Mouse (Mus musculus): Measurements from ENCODE around the gene H2afv. TPM values are rescaled to one million over a fixed set of nuclear protein-coding genes. Genes with fewer than 3 reads are reported as not detected.

Gene H2afv
- 163 and 178 TPM in 2 replicates for polyA plus RNA-seq (2012; rRNA removed)

GRCm38 (mm10) chr11:6444077-6444853 is at the start of gene H2afv:
Gene H2afv, minus strand, starts transcription at chr11:6444443.
- TF ChIP-seq POLR2A (IDR thresholded peaks at IDR 0.05; ENCODE audit: control insufficient read depth, extremely low read depth, insufficient read depth, low read length, poor library complexity) (peak; percentile 82), CTCF (IDR thresholded peaks at IDR 0.05; ENCODE audit: borderline replicate concordance, control insufficient read depth, extremely low read depth, insufficient read depth, low read length, poor library complexity) (peak; percentile 58)
- under 1% methylated on average over 78 of the region's 80 CpGs for WGBS
- H3K36me3 ChIP-seq (ENCODE audit: control insufficient read depth, insufficient read depth, low read length) = 0 out of 2 replicates have a peak, but pooled peaks cover 3% of the 10 kb centered on the region
- no peak within 1 kb of the TSS for H3K27ac ChIP-seq (ENCODE audit: control insufficient read depth, insufficient read depth, low read length)
- peak; percentile 98 for DNase-seq
- H3K4me1 ChIP-seq (replicated peaks; ENCODE audit: control insufficient read depth, insufficient read depth, low read length) = no peaks in the 10 kb centered on the region
- no peaks in the 10 kb centered on the region for H3K27me3 ChIP-seq (ENCODE audit: control insufficient read depth, insufficient read depth, low read length)
- peak within 1 kb of the TSS; percentile 68 for H3K4me3 ChIP-seq (ENCODE audit: control insufficient read depth, insufficient read depth, low read length)

GRCm38 (mm10) chr11:6489691-6490503 is 45.7 kb upstream of the H2afv start:
- 56% methylated on average over 6 of the region's 6 CpGs for WGBS
- H3K4me1 ChIP-seq (replicated peaks; ENCODE audit: control insufficient read depth, insufficient read depth, low read length) = no peaks in the 10 kb centered on the region
- TF ChIP-seq CTCF (IDR thresholded peaks at IDR 0.05; ENCODE audit: borderline replicate concordance, control insufficient read depth, extremely low read depth, insufficient read depth, low read length, poor library complexity) (no peak), POLR2A (IDR thresholded peaks at IDR 0.05; ENCODE audit: control insufficient read depth, extremely low read depth, insufficient read depth, low read length, poor library complexity) (no peak)
- H3K27ac ChIP-seq (ENCODE audit: control insufficient read depth, insufficient read depth, low read length) = no peak overlapping the region
- DNase-seq = peak; percentile 54
- no peaks in the 10 kb centered on the region for H3K36me3 ChIP-seq (ENCODE audit: control insufficient read depth, insufficient read depth, low read length)
- no peaks in the 10 kb centered on the region for H3K27me3 ChIP-seq (ENCODE audit: control insufficient read depth, insufficient read depth, low read length)
- H3K4me3 ChIP-seq (ENCODE audit: control insufficient read depth, insufficient read depth, low read length) = no peak overlapping the region

- no peaks in the 10 kb centered on the region for H3K4me1 ChIP-seq (replicated peaks; ENCODE audit: control insufficient read depth, insufficient read depth, low read length)
- no peaks in the 10 kb centered on the region for H3K27me3 ChIP-seq (ENCODE audit: control insufficient read depth, insufficient read depth, low read length)
- H3K36me3 ChIP-seq (ENCODE audit: control insufficient read depth, insufficient read depth, low read length) = no peaks in the 10 kb centered on the region
- WGBS = 97% methylated on average over 7 of the region's 7 CpGs
- no peak overlapping the region for H3K4me3 ChIP-seq (ENCODE audit: control insufficient read depth, insufficient read depth, low read length)
- no peak overlapping the region for H3K27ac ChIP-seq (ENCODE audit: control insufficient read depth, insufficient read depth, low read length)
- no peak for DNase-seq
- TF ChIP-seq CTCF (IDR thresholded peaks at IDR 0.05; ENCODE audit: borderline replicate concordance, control insufficient read depth, extremely low read depth, insufficient read depth, low read length, poor library complexity) (no peak), POLR2A (IDR thresholded peaks at IDR 0.05; ENCODE audit: control insufficient read depth, extremely low read depth, insufficient read depth, low read length, poor library complexity) (no peak)
Observed at GRCm38 (mm10) chr11:6489257-6489656, 45.0 kb upstream of the H2afv start.

GRCm38 (mm10) chr11:6488041-6488684 is 43.9 kb upstream of the H2afv start:
- no peak for TF ChIP-seq CTCF (IDR thresholded peaks at IDR 0.05; ENCODE audit: borderline replicate concordance, control insufficient read depth, extremely low read depth, insufficient read depth, low read length, poor library complexity)
- TF ChIP-seq POLR2A (IDR thresholded peaks at IDR 0.05; ENCODE audit: control insufficient read depth, extremely low read depth, insufficient read depth, low read length, poor library complexity) = no peak
- Histone ChIP-seq H3K27ac (ENCODE audit: control insufficient read depth, insufficient read depth, low read length) (no peak overlapping the region), H3K4me1 (replicated peaks; ENCODE audit: control insufficient read depth, insufficient read depth, low read length) (no peaks in the 10 kb centered on the region), H3K4me3 (ENCODE audit: control insufficient read depth, insufficient read depth, low read length) (no peak overlapping the region), H3K36me3 (ENCODE audit: control insufficient read depth, insufficient read depth, low read length) (no peaks in the 10 kb centered on the region), H3K27me3 (ENCODE audit: control insufficient read depth, insufficient read depth, low read length) (no peaks in the 10 kb centered on the region)
- 97% methylated on average over 5 of the region's 5 CpGs for WGBS
- DNase-seq = no peak

GRCm38 (mm10) chr11:6487496-6487895 is 43.3 kb upstream of the H2afv start:
- WGBS = 84% methylated on average over 7 of the region's 7 CpGs
- Histone ChIP-seq H3K4me1 (replicated peaks; ENCODE audit: control insufficient read depth, insufficient read depth, low read length) (no peaks in the 10 kb centered on the region), H3K36me3 (ENCODE audit: control insufficient read depth, insufficient read depth, low read length) (no peaks in the 10 kb centered on the region), H3K4me3 (ENCODE audit: control insufficient read depth, insufficient read depth, low read length) (no peak overlapping the region), H3K27me3 (ENCODE audit: control insufficient read depth, insufficient read depth, low read length) (no peaks in the 10 kb centered on the region), H3K27ac (ENCODE audit: control insufficient read depth, insufficient read depth, low read length) (no peak overlapping the region)
- no peak for TF ChIP-seq POLR2A (IDR thresholded peaks at IDR 0.05; ENCODE audit: control insufficient read depth, extremely low read depth, insufficient read depth, low read length, poor library complexity)
- TF ChIP-seq CTCF (IDR thresholded peaks at IDR 0.05; ENCODE audit: borderline replicate concordance, control insufficient read depth, extremely low read depth, insufficient read depth, low read length, poor library complexity) = no peak
- no peak for DNase-seq

GRCm38 (mm10) chr11:6486916-6487315 is 42.7 kb upstream of the H2afv start:
- 89% methylated on average over 6 of the region's 6 CpGs for WGBS
- no peak for TF ChIP-seq CTCF (IDR thresholded peaks at IDR 0.05; ENCODE audit: borderline replicate concordance, control insufficient read depth, extremely low read depth, insufficient read depth, low read length, poor library complexity)
- no peak for TF ChIP-seq POLR2A (IDR thresholded peaks at IDR 0.05; ENCODE audit: control insufficient read depth, extremely low read depth, insufficient read depth, low read length, poor library complexity)
- no peaks in the 10 kb centered on the region for H3K36me3 ChIP-seq (ENCODE audit: control insufficient read depth, insufficient read depth, low read length)
- DNase-seq = no peak
- H3K27me3 ChIP-seq (ENCODE audit: control insufficient read depth, insufficient read depth, low read length) = no peaks in the 10 kb centered on the region
- no peak overlapping the region for H3K27ac ChIP-seq (ENCODE audit: control insufficient read depth, insufficient read depth, low read length)
- H3K4me3 ChIP-seq (ENCODE audit: control insufficient read depth, insufficient read depth, low read length) = no peak overlapping the region
- no peaks in the 10 kb centered on the region for H3K4me1 ChIP-seq (replicated peaks; ENCODE audit: control insufficient read depth, insufficient read depth, low read length)
